Mouse (Mus musculus): ENCODE data around the gene Cox5b. TPM values are rescaled to one million over a fixed set of nuclear protein-coding genes. Genes with fewer than 3 reads are reported as not detected.
A peak's percentile ranks its signal among the peaks of the same experiment; 100 is the strongest.

Cox5b gene
- polyA plus RNA-seq, 1 experiment from 2014 or later: 151 TPM

DNA sequence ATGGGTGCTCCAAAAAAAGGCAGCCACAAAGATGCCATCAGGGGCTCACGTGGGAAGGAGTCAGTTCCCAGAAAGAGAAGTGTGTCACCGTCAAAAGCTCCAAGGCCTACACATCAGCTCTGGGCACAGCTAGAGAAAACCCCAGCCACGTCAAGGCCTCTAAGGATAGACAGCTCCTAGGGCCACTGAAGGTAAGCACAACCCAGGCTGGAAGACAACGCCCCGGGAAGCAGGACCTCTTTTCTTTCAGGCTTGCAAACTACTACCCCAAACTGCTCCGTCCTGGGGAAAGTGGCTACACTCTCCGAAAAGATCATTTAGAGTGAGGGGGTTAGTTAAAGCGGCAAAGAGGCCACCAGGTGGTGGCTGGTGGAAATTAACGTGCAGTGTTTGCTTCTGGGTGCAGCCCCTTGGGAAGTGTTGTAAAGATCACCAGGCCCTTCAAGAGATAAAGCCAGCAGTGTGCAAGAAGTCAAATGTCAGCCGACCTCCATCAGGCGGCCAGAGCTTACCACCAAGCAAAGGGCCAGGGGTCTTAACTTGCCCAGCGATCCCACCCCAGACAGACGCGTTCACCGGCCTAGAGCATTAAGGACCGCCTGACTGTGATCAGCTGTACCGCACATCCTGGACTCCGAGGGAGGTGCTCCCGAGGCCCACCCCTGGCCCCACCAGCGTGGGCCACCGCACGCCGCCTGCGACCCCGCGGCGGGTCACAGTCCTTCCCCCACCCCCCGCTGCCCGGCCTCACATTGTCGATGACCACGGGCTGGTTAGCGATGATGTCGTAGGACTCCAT lies 18.0 kb downstream of the Cox5b start:
- Histone ChIP-seq H3K4me3 (ENCODE audit: inconsistent target) (peak overlapping the region; percentile 89), H3K79me2 (ENCODE audit: inconsistent target) (peaks cover 29% of the 10 kb centered on the region), H3K36me3 (ENCODE audit: inconsistent target) (peaks cover 22% of the 10 kb centered on the region), H3K27ac (peak overlapping the region; percentile 59)
- WGBS (ENCODE audit: missing documents): 0% methylated on average over 33 of the region's 33 CpGs

- Histone ChIP-seq H3K4me3 (ENCODE audit: inconsistent target) (peak within 1 kb of the TSS; percentile 89), H3K79me2 (ENCODE audit: inconsistent target) (peaks cover 29% of the 10 kb centered on the region), H3K27ac (peak within 1 kb of the TSS; percentile 59), H3K36me3 (ENCODE audit: inconsistent target) (peaks cover 16% of the 10 kb centered on the region)
- WGBS (ENCODE audit: missing documents): 0% methylated on average over 17 of the region's 29 CpGs
Measured at GRCm38 (mm10) chr1:36709854-36710280, 18.6 kb downstream of the Cox5b start, which contains the start of gene 4933424G06Rik. 4933424G06Rik (plus strand) TSS chr1:36710149.

- Histone ChIP-seq H3K4me3 (ENCODE audit: inconsistent target) (no peak overlapping the region), H3K27ac (no peak overlapping the region), H3K79me2 (ENCODE audit: inconsistent target) (peaks cover 29% of the 10 kb centered on the region), H3K36me3 (ENCODE audit: inconsistent target) (peaks cover 3% of the 10 kb centered on the region; the same call in 1 of the 2 replicates)
- WGBS (ENCODE audit: missing documents): 100% methylated on average over 2 of the region's 2 CpGs
Measured at GRCm38 (mm10) chr1:36711104-36711503, 19.9 kb downstream of the Cox5b start.

DNA sequence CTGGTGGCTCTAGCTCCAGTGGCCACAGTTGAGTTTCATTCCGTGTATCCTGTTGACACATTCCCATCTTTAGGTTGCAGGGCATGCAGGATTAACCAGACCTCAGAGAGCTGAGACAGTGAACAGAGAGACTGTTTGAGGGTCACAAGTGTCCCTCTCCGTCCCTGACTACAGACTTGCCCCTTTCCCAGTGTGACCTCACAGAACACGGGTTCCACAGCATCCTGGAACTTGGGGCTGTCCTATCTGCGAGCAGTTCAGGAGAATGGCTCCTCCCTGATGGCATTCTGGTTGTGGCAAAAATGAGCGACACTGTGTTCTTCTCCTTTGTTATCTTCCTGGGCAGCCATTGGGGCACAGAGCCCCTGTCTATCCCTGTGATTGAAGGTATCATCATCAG lies 23.1 kb downstream of the Cox5b start, which contains the start of gene Actr1b:
Actr1b (minus strand) TSS at position 112 of the 400 bp plus-strand sequence.
- Histone ChIP-seq H3K27ac (no peak within 1 kb of the TSS), H3K36me3 (ENCODE audit: inconsistent target) (no peaks in the 10 kb centered on the region), H3K79me2 (ENCODE audit: inconsistent target) (peaks cover 2% of the 10 kb centered on the region), H3K4me3 (ENCODE audit: inconsistent target) (no peak within 1 kb of the TSS)
- 93% methylated on average over 5 of the region's 5 CpGs for WGBS (ENCODE audit: missing documents)

GRCm38 (mm10) chr1:36718786-36719185 lies 27.5 kb downstream of the Cox5b start:
- Histone ChIP-seq H3K36me3 (ENCODE audit: inconsistent target) (no peaks in the 10 kb centered on the region), H3K27ac (no peak overlapping the region), H3K79me2 (ENCODE audit: inconsistent target) (no peaks in the 10 kb centered on the region), H3K4me3 (ENCODE audit: inconsistent target) (no peak overlapping the region)
- 22% methylated on average over 1 of the region's 1 CpGs for WGBS (ENCODE audit: missing documents)

DNA sequence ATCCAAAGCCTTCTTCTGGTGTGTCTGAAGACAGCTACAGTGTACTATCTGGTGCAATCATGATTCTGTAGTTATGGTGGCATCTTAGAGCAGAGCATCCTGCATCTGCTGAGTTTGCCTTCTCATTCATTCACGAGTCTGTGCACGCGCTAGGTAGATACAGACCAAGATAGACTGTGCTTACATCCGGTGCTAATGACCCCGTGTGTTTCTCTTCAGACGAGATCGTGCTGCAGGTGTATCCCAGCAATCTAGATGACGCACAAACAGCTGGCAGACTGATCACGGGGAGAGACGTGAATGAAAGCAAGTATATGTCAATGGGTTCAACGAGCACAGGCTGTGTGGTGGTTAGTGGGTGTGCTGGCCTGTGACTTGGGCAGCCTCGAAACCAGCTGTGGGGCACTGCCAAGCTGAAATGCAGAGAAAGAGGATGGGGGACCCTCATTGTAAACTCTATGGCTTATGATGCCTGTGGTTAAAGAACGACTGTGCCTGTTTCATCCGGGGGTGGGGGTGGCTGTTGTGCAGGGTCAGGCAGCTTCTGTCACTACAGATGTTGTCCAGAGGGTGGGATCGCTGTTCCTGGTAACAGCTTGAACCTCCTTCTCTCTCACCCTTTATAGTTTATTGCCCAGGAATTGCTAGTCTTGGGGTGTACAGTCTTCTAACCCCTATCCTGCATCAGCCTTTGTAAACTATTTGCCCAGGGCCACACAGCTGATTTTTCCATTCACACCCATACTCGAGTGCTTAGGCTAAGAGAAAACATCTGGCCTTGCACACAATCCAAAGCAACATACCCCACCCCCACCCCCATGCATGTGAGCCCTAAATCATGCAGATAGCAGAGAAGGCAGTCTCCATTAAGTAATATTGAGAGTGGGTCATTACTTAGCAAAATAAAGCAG lies 32.2 kb downstream of the Cox5b start:
- 83% methylated on average over 16 of the region's 16 CpGs for WGBS (ENCODE audit: missing documents)
- Histone ChIP-seq H3K79me2 (ENCODE audit: inconsistent target) (no peaks in the 10 kb centered on the region), H3K27ac (no peak overlapping the region), H3K36me3 (ENCODE audit: inconsistent target) (no peaks in the 10 kb centered on the region), H3K4me3 (ENCODE audit: inconsistent target) (no peak overlapping the region)

DNA sequence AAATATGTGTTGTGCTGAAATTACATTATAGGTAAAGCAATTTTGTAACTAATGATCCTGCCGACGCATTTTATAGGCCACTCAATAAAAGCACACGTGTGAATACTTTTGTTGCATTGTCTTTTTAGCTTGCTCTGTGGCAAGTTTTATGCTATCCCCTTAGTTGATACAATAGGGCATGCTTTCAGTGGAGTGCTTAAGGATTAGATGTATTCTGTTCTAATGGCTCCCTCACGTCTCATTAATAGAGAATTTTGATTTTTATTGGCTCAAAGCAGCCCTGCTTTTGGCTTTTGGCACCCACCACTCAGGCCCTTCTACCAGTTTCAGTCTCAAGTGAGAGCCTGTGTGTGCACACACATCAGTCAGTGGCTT lies 32.8 kb downstream of the Cox5b start:
- no peaks in the 10 kb centered on the region for H3K79me2 ChIP-seq (ENCODE audit: inconsistent target)
- no peak overlapping the region for H3K4me3 ChIP-seq (ENCODE audit: inconsistent target)
- WGBS (ENCODE audit: missing documents): 95% methylated on average over 4 of the region's 4 CpGs
- H3K36me3 ChIP-seq (ENCODE audit: inconsistent target): no peaks in the 10 kb centered on the region
- H3K27ac ChIP-seq: no peak overlapping the region

GRCm38 (mm10) chr1:36737300-36737699 lies 46.1 kb downstream of the Cox5b start:
- Histone ChIP-seq H3K79me2 (ENCODE audit: inconsistent target) (no peaks in the 10 kb centered on the region), H3K27ac (no peak overlapping the region), H3K36me3 (ENCODE audit: inconsistent target) (no peaks in the 10 kb centered on the region), H3K4me3 (ENCODE audit: inconsistent target) (no peak overlapping the region)
- WGBS (ENCODE audit: missing documents): 4% methylated on average over 4 of the region's 4 CpGs

DNA sequence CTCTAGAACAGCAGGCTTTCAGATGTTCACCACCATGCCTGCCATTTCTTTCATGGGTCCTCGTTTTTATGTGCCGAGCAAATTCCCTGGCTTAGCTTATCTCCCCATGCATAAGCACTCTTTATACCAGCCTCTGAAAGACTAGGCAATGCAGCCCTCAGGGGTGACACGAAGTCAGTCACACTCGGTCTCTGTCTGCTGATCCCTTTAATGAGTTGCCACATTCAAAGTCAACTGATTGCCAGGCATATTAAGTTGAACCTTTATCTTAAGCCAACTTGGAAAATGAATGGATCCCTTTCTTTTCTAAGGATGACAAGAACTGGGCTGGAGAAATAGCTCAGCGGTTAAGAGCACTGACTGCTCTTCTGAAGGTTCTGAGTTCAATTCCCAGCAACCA lies 48.0 kb downstream of the Cox5b start:
- Histone ChIP-seq H3K36me3 (ENCODE audit: inconsistent target) (no peaks in the 10 kb centered on the region), H3K79me2 (ENCODE audit: inconsistent target) (no peaks in the 10 kb centered on the region), H3K27ac (no peak overlapping the region), H3K4me3 (ENCODE audit: inconsistent target) (no peak overlapping the region)
- 95% methylated on average over 5 of the region's 5 CpGs for WGBS (ENCODE audit: missing documents)

- 71% methylated on average over 9 of the region's 9 CpGs for WGBS (ENCODE audit: missing documents)
- H3K4me3 ChIP-seq (ENCODE audit: inconsistent target): no peak overlapping the region
Measured at GRCm38 (mm10) chr1:36743046-36743445, 51.8 kb downstream of the Cox5b start.

More at GRCm38 (mm10) chr1:36743046-36743445, 51.8 kb downstream of the Cox5b start:
- H3K27ac ChIP-seq: no peak overlapping the region
- no peaks in the 10 kb centered on the region for H3K79me2 ChIP-seq (ENCODE audit: inconsistent target)
- no peaks in the 10 kb centered on the region for H3K36me3 ChIP-seq (ENCODE audit: inconsistent target)

Other genes starting within 250 kb of the Cox5b start
- 14.9 to 17.7 TPM (median 17.1 TPM) in 3 replicates for gene Lman2l, start 246.2 kb upstream of the Cox5b start, polyA plus RNA-seq (2018)
- 2.9 to 3.6 TPM (median 3.0 TPM) in 3 replicates for gene Cnnm4, start 219.8 kb upstream of the Cox5b start, polyA plus RNA-seq (2018)
- 6.7 to 14.7 TPM (median 6.8 TPM) in 3 replicates for gene Cnnm3, start 179.6 kb upstream of the Cox5b start, polyA plus RNA-seq (2018)
- 1.3 to 4.4 TPM (median 1.6 TPM) in 3 replicates for gene Ankrd23, start 154.6 kb upstream of the Cox5b start, polyA plus RNA-seq (2018)
- gene Gm42417, start 152.0 kb upstream of the Cox5b start, polyA plus RNA-seq (2018): 0.11 TPM in 1 of 3 replicates, not detected in the others
- gene Ankrd39, start 144.0 kb upstream of the Cox5b start, polyA plus RNA-seq (2018): 1.6 to 6.1 TPM (median 5.0 TPM) in 3 replicates
- gene Sema4c, start 133.1 kb upstream of the Cox5b start, polyA plus RNA-seq (2018): 1.1 to 9.2 TPM (median 3.1 TPM) in 3 replicates
- gene Fam178b, start 8.3 kb upstream of the Cox5b start, polyA plus RNA-seq (2018): not detected in 3 replicates
- gene 4933424G06Rik, start 18.7 kb downstream of the Cox5b start, polyA plus RNA-seq (2018): not detected in 3 replicates
- 43.0 to 46.2 TPM (median 44.1 TPM) in 3 replicates for gene Actr1b, start 23.0 kb downstream of the Cox5b start, polyA plus RNA-seq (2018)
- not detected in 3 replicates for gene Zap70, start 70.3 kb downstream of the Cox5b start, polyA plus RNA-seq (2018)